Mouse (Mus musculus): ENCODE data around the gene Ppp2r2d.

DNA sequence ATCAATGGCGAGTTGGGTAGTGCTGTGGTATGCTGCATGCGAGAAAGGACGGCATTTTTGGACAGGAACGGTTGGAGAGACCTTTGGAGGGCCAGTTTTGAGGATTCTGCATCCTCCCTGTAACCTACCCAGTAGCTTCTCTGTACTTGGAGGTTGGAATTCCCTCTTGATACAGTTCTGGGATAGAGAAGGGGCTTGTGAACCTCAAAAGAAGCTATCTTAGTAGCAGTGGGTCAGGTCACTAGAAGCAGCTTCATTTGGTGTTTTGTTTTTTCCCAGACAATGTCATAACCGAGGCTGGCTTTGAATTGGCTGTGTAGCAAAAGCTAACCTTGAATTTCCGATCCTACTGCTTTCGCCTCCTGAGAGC is 64.3 kb downstream of the Ppp2r2d start:
- TF ChIP-seq ZNF384 (IDR thresholded peaks at IDR 0.05; ENCODE audit: low read depth, low read length) (no peak), MAFK (IDR thresholded peaks at IDR 0.05; ENCODE audit: insufficient read depth, low read depth, low read length) (no peak)

Data from ES-E14 (cell line).